Mouse (Mus musculus) CH12.LX (cell line): Measurements from ENCODE around the gene Rnf26. TPM values are rescaled to one million over a fixed set of nuclear protein-coding genes. Genes with fewer than 3 reads are reported as not detected.

Source experiments
- DNase-seq: peaks from one replicate; pipeline ENCODE4 v3.0.0-alpha.2; 2013; ENCODE audit errors: extremely low read depth
- H3K27ac ChIP-seq: 2 replicates; pipeline ENCODE4 v1.5.1; 2012; ENCODE audit warnings: low read depth, mild to moderate bottlenecking, control low read depth, moderate library complexity; ENCODE audit not compliant: insufficient read depth
- H3K27me3 ChIP-seq: replicated peaks from 2 replicates; pipeline ENCODE3; 2012; ENCODE audit warnings: inconsistent platforms
- H3K36me3 ChIP-seq, 2 experiments: replicated peaks in 1 of 2; 2 replicates each; pipeline versions ENCODE3 to v1.6.1; 2012; ENCODE audit warnings: inconsistent platforms in 1 of 2, low read length in 1 of 2, mild to moderate bottlenecking in 1 of 2, mixed read lengths in 1 of 2, moderate library complexity in 1 of 2; ENCODE audit not compliant: control insufficient read depth in 1 of 2, insufficient read depth in 1 of 2
- H3K4me1 ChIP-seq, 2 experiments: 2 replicates each; pipeline ENCODE4 v1.6.1; 2012; ENCODE audit warnings: inconsistent platforms in 1 of 2, moderate library complexity in 1 of 2; ENCODE audit not compliant: insufficient read depth in 2 of 2, control insufficient read depth in 1 of 2
- H3K4me2 ChIP-seq: 2 replicates; pipeline ENCODE4 v1.6.1; 2012; ENCODE audit warnings: low read depth, mild to moderate bottlenecking, control low read depth; ENCODE audit not compliant: poor library complexity, insufficient read depth, severe bottlenecking
- H3K4me3 ChIP-seq, 3 experiments: fragments of 150-350 bp in 1 of 3; sonication (generic) in 1 of 3; replicated peaks in 1 of 3; 2 replicates each; pipeline versions ENCODE3 to v1.5.1; 2011 to 2012; ENCODE audit warnings: low read depth in 2 of 3, low read length in 2 of 3, mild to moderate bottlenecking in 2 of 3, moderate library complexity in 2 of 3, control low read depth in 1 of 3, improper control_type of control experiment in 1 of 3, inconsistent platforms in 1 of 3, mixed read lengths in 1 of 3; ENCODE audit not compliant: poor library complexity in 1 of 3
- H3K79me2 ChIP-seq: replicated peaks from 2 replicates; pipeline ENCODE4 v1.6.1; 2012; ENCODE audit warnings: mild to moderate bottlenecking, moderate library complexity; ENCODE audit not compliant: control insufficient read depth, poor library complexity, insufficient read depth, severe bottlenecking; ENCODE audit errors: extremely low read depth
- H3K9ac ChIP-seq: 2 replicates; pipeline ENCODE4 v1.6.1; 2012; ENCODE audit warnings: low read depth, mild to moderate bottlenecking, control low read depth, moderate library complexity; ENCODE audit not compliant: insufficient read depth
- H3K9me3 ChIP-seq: replicated peaks from 2 replicates; pipeline ENCODE3; 2012; ENCODE audit warnings: low read length, inconsistent platforms, mixed read lengths
- CHD1 ChIP-seq: IDR thresholded peaks from 2 replicates; pipeline ENCODE4 v1.6.1; 2012; ENCODE audit warnings: low read depth, low read length, improper control_type of control experiment, inconsistent platforms
- CTCF ChIP-seq, 2 experiments: IDR thresholded peaks in 1 of 2; conservative IDR thresholded peaks in 1 of 2; 2 replicates each; pipeline ENCODE4 v1.5.1; 2011 to 2012; ENCODE audit warnings: low read depth in 2 of 2, low read length in 2 of 2, improper control_type of control experiment in 1 of 2, inconsistent platforms in 1 of 2, mild to moderate bottlenecking in 1 of 2, moderate library complexity in 1 of 2
- EP300 ChIP-seq: IDR thresholded peaks from 2 replicates; pipeline ENCODE4 v1.6.1; 2011; ENCODE audit warnings: low read length, improper control_type of control experiment
- ETS1 ChIP-seq: conservative IDR thresholded peaks from 2 replicates; pipeline ENCODE4 v1.6.1; 2012; ENCODE audit warnings: low read depth, mild to moderate bottlenecking, inconsistent platforms, low read length, improper control_type of control experiment, moderate library complexity
- HCFC1 ChIP-seq: IDR thresholded peaks from 2 replicates; pipeline ENCODE4 v1.6.1; 2012; ENCODE audit warnings: low read depth, mild to moderate bottlenecking, inconsistent platforms, low read length, improper control_type of control experiment
- IRF4 ChIP-seq: IDR thresholded peaks from 2 replicates; pipeline ENCODE4 v1.6.1; 2014; ENCODE audit warnings: low read depth, mild to moderate bottlenecking, inconsistent platforms, low read length, improper control_type of control experiment
- JUND ChIP-seq: conservative IDR thresholded peaks from 2 replicates; pipeline ENCODE4 v1.6.1; 2011; ENCODE audit warnings: low read depth, low read length, improper control_type of control experiment
- KAT2A ChIP-seq: IDR thresholded peaks from 2 replicates; pipeline ENCODE4 v1.6.1; 2012; ENCODE audit warnings: low read length, improper control_type of control experiment, inconsistent platforms; ENCODE audit not compliant: insufficient replicate concordance
- MAFK ChIP-seq: IDR thresholded peaks from 2 replicates; pipeline ENCODE4 v1.6.1; 2011; ENCODE audit warnings: low read length, improper control_type of control experiment; ENCODE audit not compliant: insufficient replicate concordance
- MXI1 ChIP-seq: IDR thresholded peaks from 2 replicates; pipeline ENCODE4 v1.6.1; 2011; ENCODE audit warnings: mild to moderate bottlenecking, low read depth, low read length, improper control_type of control experiment
- NRF1 ChIP-seq: IDR thresholded peaks from 2 replicates; pipeline ENCODE4 v1.6.1; 2014; ENCODE audit warnings: low read depth, mild to moderate bottlenecking, inconsistent platforms, low read length, improper control_type of control experiment, moderate library complexity
- PAX5 ChIP-seq: IDR thresholded peaks from 2 replicates; pipeline ENCODE4 v1.6.1; 2012; ENCODE audit warnings: low read length, inconsistent platforms, mixed read lengths
- SIN3A ChIP-seq: IDR thresholded peaks from 2 replicates; pipeline ENCODE4 v1.6.1; 2012; ENCODE audit warnings: low read length, improper control_type of control experiment, inconsistent platforms
- TBP ChIP-seq: conservative IDR thresholded peaks from 2 replicates; pipeline ENCODE4 v1.6.1; 2011; ENCODE audit warnings: low read depth, low read length, improper control_type of control experiment
- USF1 ChIP-seq: IDR thresholded peaks from 2 replicates; pipeline ENCODE4 v1.6.1; 2014; ENCODE audit warnings: low read depth, mild to moderate bottlenecking, inconsistent platforms, low read length, improper control_type of control experiment
- ZKSCAN1 ChIP-seq: IDR thresholded peaks from 2 replicates; pipeline ENCODE4 v1.6.1; 2012; ENCODE audit warnings: low read depth, inconsistent platforms, low read length, improper control_type of control experiment, borderline replicate concordance
- ZMIZ1 ChIP-seq: IDR thresholded peaks from 2 replicates; pipeline ENCODE4 v1.6.1; 2012; ENCODE audit warnings: low read depth, mild to moderate bottlenecking, inconsistent platforms, low read length, improper control_type of control experiment
- ZNF384 ChIP-seq: IDR thresholded peaks from 2 replicates; pipeline ENCODE4 v1.6.1; 2012; ENCODE audit warnings: low read depth, low read length, improper control_type of control experiment, inconsistent platforms
- dilution Hi-C: fragments of 300-500 bp; cut with MboI; formaldehyde crosslinking; loops from 2 replicates; pipeline ENCODE4 v1.14.3; 2020; ENCODE audit warnings: low sequenced_read_pairs; ENCODE audit not compliant: extremely low pct_unique_long_range_greater_than_20kb, extremely low pct_ligation_motif_present
- in situ Hi-C: fragments of 300-500 bp; cut with MboI; formaldehyde crosslinking; loops from 3 replicates; pipeline ENCODE4 v1.14.3; 2019; ENCODE audit warnings: low sequenced_read_pairs, low pct_ligation_motif_present, low pct_unique_long_range_greater_than_20kb, mixed read lengths
- polyA plus RNA-seq: library from polyadenylated mRNA; unstranded; fragments of >175 nt; gene quantifications from 2 replicates; pipeline ENCODE4 v1.2.1, GENCODE M21; 2012; ENCODE audit warnings: low read depth; ENCODE audit not compliant: insufficient read length
- total RNA-seq, 2 experiments: library from RNA; depleted of rRNA; stranded (reverse); fragments of 300-350 nt in 1 of 2; fragments of >200 nt in 1 of 2; gene quantifications; 2 replicates each; pipeline ENCODE4 v1.2.3; 2012 to 2014

Rnf26 gene
- total and polyA plus RNA-seq, 3 experiments: 11.7 to 40.0 (median 15.3) TPM

DNA sequence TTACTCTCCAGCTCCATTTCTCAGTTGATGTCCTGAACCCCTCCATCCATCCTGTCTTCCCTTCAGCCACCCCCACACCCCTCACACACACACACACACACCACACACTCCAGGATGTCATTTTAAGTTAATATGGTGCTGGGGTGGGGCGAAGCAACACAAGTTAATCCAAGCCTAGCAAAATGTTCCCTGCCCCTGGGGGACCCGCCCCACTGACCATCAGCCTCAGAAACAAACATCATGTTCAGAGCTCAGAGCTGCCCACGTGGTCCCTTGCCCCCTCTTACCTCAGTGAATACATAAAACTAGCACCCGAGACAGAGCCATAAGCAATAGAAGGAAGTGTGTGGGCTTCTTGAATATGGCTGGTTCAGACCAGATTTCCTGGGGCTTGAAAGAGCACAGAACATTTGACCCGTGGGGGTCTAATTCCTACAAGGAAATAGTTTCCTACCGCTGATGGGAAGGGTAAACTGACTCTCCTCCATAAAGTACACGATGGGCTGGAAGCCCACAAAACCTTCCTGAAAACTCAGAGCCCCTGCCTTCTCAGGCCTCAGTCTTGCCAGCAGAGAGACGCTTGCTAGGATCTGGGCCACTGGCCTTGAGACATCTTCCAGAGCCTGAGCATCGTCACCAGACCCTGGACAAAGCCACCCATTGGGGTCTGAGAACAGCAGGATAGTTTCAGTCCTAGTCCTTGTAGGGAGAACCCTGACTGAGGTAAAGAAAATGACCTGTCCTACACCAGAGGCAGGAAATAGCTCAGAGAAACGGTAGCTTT is 33.1 kb downstream of the Rnf26 start:
- Histone ChIP-seq H3K79me2 (no peaks in the 10 kb centered on the region), H3K4me3 (no peak overlapping the region), H3K9me3 (no peaks in the 10 kb centered on the region), H3K27me3 (peaks cover 64% of the 10 kb centered on the region), H3K4me2 (no peak overlapping the region), H3K27ac (no peak overlapping the region), H3K36me3 (no peaks in the 10 kb centered on the region), H3K9ac (no peak overlapping the region), H3K4me1 (peaks cover 2 to 25% of the 10 kb centered on the region in 2 experiments; a peak in 3 of 4 replicates)
- dilution Hi-C loops: no loop called here
- TF ChIP-seq USF1 (no peak), CHD1 (no peak)
- no peak for DNase-seq
- in situ Hi-C loops: no loop called here

DNA sequence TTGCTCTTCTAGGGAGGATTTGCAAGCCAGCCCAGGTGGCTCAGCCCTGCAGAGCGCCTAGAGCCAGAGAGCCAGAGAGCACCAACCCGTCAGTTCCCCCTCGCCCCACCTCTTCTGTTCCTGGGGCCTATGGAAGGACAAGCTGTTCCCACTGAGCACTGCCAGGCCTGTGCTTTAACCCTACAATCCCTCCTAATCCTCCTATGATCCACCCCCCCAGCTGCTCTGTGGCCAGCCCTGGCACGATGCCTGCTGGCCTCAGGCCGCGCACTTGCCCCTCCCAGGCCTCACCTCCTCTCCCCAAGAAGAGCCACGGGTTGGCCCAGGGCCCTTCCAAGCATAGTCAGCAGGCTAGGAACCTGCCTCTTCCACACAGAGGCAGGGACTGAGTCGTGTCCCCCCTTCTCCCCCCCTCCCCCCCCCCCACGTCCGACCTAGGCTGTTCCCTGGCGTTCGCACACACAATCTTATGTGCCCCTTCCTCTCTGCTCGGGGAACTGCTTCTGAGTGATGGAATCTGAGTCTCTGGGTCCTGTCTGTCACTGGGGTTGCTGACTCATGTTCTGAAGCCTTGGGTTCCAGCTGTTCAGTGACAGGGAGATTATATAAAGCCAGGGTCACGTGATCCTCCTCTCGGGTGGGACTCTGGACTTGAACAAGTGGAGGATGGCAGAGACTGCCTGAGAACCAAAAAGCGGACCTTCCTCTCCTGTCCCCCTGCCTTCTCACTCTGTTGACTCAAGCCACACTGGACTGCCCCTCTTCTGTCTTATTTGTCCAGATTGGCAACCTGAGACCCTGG is 34.2 kb downstream of the Rnf26 start:
- DNase-seq: no peak

More for the DNA sequence above, 34.2 kb downstream of the Rnf26 start:
- Histone ChIP-seq H3K4me1 (peaks cover 2 to 17% of the 10 kb centered on the region in 2 experiments; a peak in 3 of 4 replicates), H3K4me2 (no peak overlapping the region), H3K4me3 (no peak overlapping the region), H3K27me3 (peaks cover 64% of the 10 kb centered on the region), H3K9me3 (no peaks in the 10 kb centered on the region), H3K36me3 (no peaks in the 10 kb centered on the region), H3K9ac (no peak overlapping the region), H3K79me2 (no peaks in the 10 kb centered on the region), H3K27ac (no peak overlapping the region)
- in situ Hi-C loops: no loop called here
- no peak for TF ChIP-seq ZKSCAN1
- TF ChIP-seq SIN3A: no peak
- no peak for TF ChIP-seq ETS1
- TF ChIP-seq HCFC1: no peak
- no peak for TF ChIP-seq ZNF384
- TF ChIP-seq KAT2A: no peak
- no peak for TF ChIP-seq JUND
- TF ChIP-seq IRF4: no peak
- no peak for TF ChIP-seq ZMIZ1
- TF ChIP-seq EP300: no peak
- no peak for TF ChIP-seq USF1
- TF ChIP-seq NRF1: no peak
- no peak for TF ChIP-seq PAX5
- TF ChIP-seq MXI1: no peak
- TF ChIP-seq TBP: no peak
- TF ChIP-seq CTCF (conservative IDR thresholded peaks at IDR 0.05 in 1 of 2, IDR thresholded peaks at IDR 0.05 in 1 of 2; ENCODE audit: low read depth in 2 of 2, low read length in 2 of 2): no peak
- TF ChIP-seq MAFK: no peak
- dilution Hi-C loops: no loop called here
